Mouse (Mus musculus) small intestine, adult 2 months (tissue): ENCODE results near the gene Aspg.
A peak's percentile ranks its signal among the peaks of the same experiment; 100 is the strongest.

Experiments used
- CTCF ChIP-seq: fragments of 200-500 bp; IDR thresholded peaks from 2 replicates; pipeline ENCODE4 v1.5.1; 2012; ENCODE audit warnings: low read depth, mild to moderate bottlenecking, control low read depth, inconsistent platforms, low read length, moderate library complexity, mixed read lengths; ENCODE audit not compliant: insufficient replicate concordance, insufficient read length; ENCODE audit errors: extremely low read depth
- POLR2A ChIP-seq: fragments of 200-500 bp; IDR thresholded peaks from 2 replicates; pipeline ENCODE4 v1.6.1; 2012; ENCODE audit warnings: low read depth, mild to moderate bottlenecking, control low read depth, inconsistent platforms, low read length, moderate library complexity

GRCm38 (mm10) chr12:112106541-112106971, at the start of gene Aspg:
- TF ChIP-seq POLR2A (0 out of 2 replicates have a peak, but pooled peaks have one; percentile 16), CTCF (no peak)
